Mouse (Mus musculus): ENCODE measurements around the gene Olfr292.

Olfr292 gene

DNA sequence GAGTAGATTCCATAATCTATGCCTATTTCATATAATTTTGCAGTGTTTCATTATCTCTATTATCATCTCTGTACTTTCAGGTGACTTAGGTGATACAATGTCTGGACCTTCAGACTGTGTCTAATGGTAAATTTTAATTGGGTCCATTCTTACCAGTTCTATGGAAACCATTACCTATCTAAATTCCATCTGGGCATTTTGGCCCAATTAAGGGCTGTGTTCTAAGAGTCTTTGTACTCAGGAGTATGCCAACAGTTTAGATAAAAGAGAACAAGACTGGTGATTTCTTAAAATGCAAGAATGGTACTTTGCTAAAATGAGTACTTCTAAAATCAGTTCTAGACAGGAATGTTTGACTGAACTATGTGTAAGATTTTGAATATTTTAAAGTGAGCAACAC lies at the start of gene Olfr292:
TSS of gene Olfr292 (plus strand) at position 301 of the 400 bp plus-strand sequence.
- no peak for DNase-seq

DNA sequence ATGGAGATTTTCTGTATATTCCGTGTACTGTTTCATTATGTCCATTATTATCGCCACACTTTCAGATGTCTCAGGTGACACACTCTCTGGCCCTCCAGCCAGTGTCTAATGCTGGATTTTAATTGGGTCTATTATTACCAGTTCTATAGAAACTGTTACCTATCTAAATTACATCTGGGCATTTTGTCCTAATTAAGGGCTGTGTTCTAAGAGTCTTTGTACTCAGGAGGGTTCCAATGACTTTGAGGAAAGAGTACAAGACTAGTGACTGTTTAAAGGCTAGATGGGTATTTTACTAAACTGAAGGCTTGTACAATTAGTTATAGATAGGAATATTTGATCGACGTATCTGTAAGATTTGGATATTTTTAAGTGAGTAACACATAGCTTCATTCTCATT lies 39.4 kb upstream of the Olfr292 start, which contains the start of gene Olfr293:
TSS of gene Olfr293 (plus strand) at position 301 of the 400 bp plus-strand sequence.
- no peak for DNase-seq

DNA sequence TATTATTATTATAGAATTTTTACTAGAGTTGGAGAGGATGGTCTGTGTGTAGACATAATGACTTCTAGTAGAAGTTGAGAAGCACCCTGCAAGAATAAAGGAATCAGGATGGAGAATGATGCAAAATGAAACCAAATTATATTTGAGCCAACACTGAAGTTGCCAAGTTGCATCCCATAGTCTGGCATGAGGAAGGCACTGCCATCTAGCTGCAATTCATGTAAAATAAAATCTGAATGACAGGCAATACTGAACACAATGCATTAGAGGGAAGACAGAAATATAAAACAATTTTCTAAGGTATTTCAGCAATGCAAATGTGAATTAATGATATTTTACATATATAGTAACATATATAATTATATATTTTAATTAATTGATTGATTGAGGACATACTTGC lies 36.9 kb downstream of the Olfr292 start:
- DNase-seq: no peak

All from kidney, adult 18-20 months (tissue).